Mouse (Mus musculus): ENCODE results near the gene Snrnp35.

DNA sequence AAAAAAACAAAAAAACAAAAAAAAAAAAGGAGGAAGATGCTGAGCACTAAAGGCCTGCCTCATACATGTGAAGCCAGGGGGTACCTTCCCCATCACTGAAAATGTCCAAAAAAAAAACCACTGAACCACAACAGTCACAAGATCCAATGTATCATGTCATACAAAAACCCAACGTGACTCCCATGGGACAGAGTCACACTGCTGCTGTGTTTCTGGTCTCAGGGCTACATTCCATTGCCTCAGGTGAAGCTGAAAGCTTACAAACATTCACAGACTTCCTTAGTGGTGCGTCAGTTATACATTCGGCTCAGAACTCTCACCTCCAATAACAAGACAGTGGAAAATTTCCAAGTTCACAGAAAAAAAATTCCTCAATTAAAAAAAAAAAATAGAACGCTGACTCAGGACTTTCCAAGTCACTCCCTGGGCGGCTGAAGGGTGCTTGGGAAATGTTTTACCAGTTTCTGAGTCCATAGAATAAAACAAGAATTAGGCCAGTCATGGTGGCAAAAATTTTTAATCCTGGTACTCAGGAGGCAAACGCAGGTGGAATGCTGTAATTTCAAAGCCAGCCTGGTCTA, 12.3 kb upstream of the Snrnp35 start:
- TF ChIP-seq CTCF (IDR thresholded peaks at IDR 0.05; ENCODE audit: low read depth, low read length): no peak
- no peak for TF ChIP-seq POLR2AphosphoS5 (IDR thresholded peaks at IDR 0.05; ENCODE audit: insufficient replicate concordance, low read depth, low read length)
- no peak for TF ChIP-seq GATA1 (IDR thresholded peaks at IDR 0.05; ENCODE audit: borderline replicate concordance, low read length)

Measured in G1E (cell line).